Mouse (Mus musculus) ovary, adult 2 months (tissue): ENCODE results near the gene Gm13279. TPM values are rescaled to one million over a fixed set of nuclear protein-coding genes. Genes with fewer than 3 reads are reported as not detected.

ENCODE experiments used
- polyA plus RNA-seq: library from polyadenylated mRNA; depleted of rRNA; stranded (reverse); fragments of >200 nt; gene quantifications from 2 replicates; pipeline ENCODE4 v1.2.3, GENCODE M21; 2012; rRNA removed

Gene Gm13279
- polyA plus RNA-seq, 1 experiment = not detected

Other genes starting within 250 kb of the Gm13279 start
- not detected in 2 replicates for gene Ifna15, start 239.2 kb upstream of the Gm13279 start, polyA plus RNA-seq
- gene Ifna14, start 225.6 kb upstream of the Gm13279 start, polyA plus RNA-seq = not detected in 2 replicates
- gene Ifna9, start 205.0 kb upstream of the Gm13279 start, polyA plus RNA-seq = not detected in 2 replicates
- not detected in 2 replicates for gene Ifna12, start 194.0 kb upstream of the Gm13279 start, polyA plus RNA-seq
- 1.1 and 1.9 TPM in 2 replicates for gene C87499, start 163.0 kb upstream of the Gm13279 start, polyA plus RNA-seq
- not detected in 2 replicates for gene Ifna13, start 152.9 kb upstream of the Gm13279 start, polyA plus RNA-seq
- gene Ifna16, start 120.5 kb upstream of the Gm13279 start, polyA plus RNA-seq = not detected in 2 replicates
- not detected in 2 replicates for gene Ifna2, start 113.5 kb upstream of the Gm13279 start, polyA plus RNA-seq
- not detected in 2 replicates for gene Ifnab, start 106.0 kb upstream of the Gm13279 start, polyA plus RNA-seq
- 0.54 and 0.57 TPM in 2 replicates for gene Gm26566, start 75.6 kb upstream of the Gm13279 start, polyA plus RNA-seq
- 26.4 and 40.2 TPM in 2 replicates for gene Klhl9, start 74.9 kb upstream of the Gm13279 start, polyA plus RNA-seq
- not detected in 2 replicates for gene Gm13271, start 42.5 kb upstream of the Gm13279 start, polyA plus RNA-seq
- not detected in 2 replicates for gene Gm13283, start 37.3 kb upstream of the Gm13279 start, polyA plus RNA-seq
- not detected in 2 replicates for gene Gm13290, start 23.6 kb upstream of the Gm13279 start, polyA plus RNA-seq
- not detected in 2 replicates for gene Gm13289, start 20.5 kb upstream of the Gm13279 start, polyA plus RNA-seq
- not detected in 2 replicates for gene Gm13272, start 17.5 kb upstream of the Gm13279 start, polyA plus RNA-seq
- not detected in 2 replicates for gene Ifnz, start 15.3 kb upstream of the Gm13279 start, polyA plus RNA-seq
- gene Gm13276, start 11.7 kb upstream of the Gm13279 start, polyA plus RNA-seq = not detected in 2 replicates
- gene Gm13277, start 8.8 kb upstream of the Gm13279 start, polyA plus RNA-seq = not detected in 2 replicates
- not detected in 2 replicates for gene Gm13278, start 5.8 kb upstream of the Gm13279 start, polyA plus RNA-seq
- not detected in 2 replicates for gene Gm13275, start 2.9 kb upstream of the Gm13279 start, polyA plus RNA-seq
- gene Gm13285, start 2.3 kb downstream of the Gm13279 start, polyA plus RNA-seq = not detected in 2 replicates
- not detected in 2 replicates for gene Gm13287, start 5.9 kb downstream of the Gm13279 start, polyA plus RNA-seq
- 0.06 TPM in 1 of 2 replicates, not detected in the other for gene Gm13288, start 8.1 kb downstream of the Gm13279 start, polyA plus RNA-seq
- gene Ifna7, start 18.8 kb downstream of the Gm13279 start, polyA plus RNA-seq = not detected in 2 replicates
- gene Ifna11, start 22.6 kb downstream of the Gm13279 start, polyA plus RNA-seq = not detected in 2 replicates
- not detected in 2 replicates for gene Ifna6, start 30.0 kb downstream of the Gm13279 start, polyA plus RNA-seq
- gene Ifna5, start 38.1 kb downstream of the Gm13279 start, polyA plus RNA-seq = not detected in 2 replicates
- gene Ifna4, start 44.5 kb downstream of the Gm13279 start, polyA plus RNA-seq = not detected in 2 replicates
- not detected in 2 replicates for gene Ifna1, start 52.7 kb downstream of the Gm13279 start, polyA plus RNA-seq
- gene Ifne, start 82.8 kb downstream of the Gm13279 start, polyA plus RNA-seq = 0.33 and 1.0 TPM in 2 replicates